Mouse (Mus musculus): ENCODE data around the gene Mok.

Gene Mok

DNA sequence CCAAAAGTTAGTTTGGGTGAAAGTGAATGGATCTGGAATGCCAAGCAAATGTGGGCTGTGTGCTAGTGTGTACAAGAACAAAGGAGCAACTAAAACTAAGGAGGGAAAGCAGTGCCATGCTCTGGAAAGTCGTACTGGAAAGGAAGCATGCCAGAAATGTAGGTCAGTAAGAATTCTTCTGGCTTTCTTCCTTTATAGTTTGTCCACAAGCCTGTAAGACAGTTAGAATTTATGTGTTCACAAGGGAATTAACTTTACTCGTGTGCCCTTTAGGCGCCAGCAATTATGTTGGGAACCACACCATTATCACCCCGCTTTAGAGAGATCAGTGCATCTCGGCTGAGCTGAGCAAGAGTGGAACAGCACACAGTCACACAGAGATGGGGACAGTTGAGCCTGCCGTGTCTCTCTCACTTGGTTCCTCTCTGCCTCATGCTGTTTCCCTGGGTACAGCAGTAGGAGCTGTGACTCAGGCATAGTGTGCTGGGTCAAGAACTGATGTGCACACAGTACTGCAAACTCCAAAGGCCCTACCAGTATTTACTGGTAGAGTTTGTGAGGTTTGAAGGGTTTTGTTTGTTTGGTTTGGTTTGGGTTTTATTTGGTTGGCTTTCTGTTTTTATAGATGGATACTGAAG, 71.0 kb downstream of the Mok start:
- no peak for DNase-seq (ENCODE audit: low spot score in 2 of 2)

DNA sequence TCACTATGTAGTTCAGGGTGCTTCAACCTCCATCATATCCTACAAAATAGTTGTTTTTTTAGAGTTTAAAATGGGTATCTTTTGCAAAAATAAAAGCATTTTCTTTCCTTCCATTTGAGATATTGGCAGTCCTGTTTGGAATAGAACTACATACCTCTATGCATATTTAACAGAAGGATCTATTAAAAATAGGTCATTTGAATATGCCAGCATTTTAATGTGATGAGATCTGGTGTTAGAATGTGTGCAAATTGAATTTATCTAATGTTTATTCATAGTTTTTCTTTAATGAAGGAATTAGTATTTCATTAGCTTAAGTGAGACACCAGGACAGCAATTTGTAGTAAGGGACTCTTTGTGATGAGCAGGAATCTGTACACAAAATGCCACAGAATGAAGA, 72.2 kb downstream of the Mok start:
- no peak for DNase-seq (ENCODE audit: low spot score in 2 of 2)

DNA sequence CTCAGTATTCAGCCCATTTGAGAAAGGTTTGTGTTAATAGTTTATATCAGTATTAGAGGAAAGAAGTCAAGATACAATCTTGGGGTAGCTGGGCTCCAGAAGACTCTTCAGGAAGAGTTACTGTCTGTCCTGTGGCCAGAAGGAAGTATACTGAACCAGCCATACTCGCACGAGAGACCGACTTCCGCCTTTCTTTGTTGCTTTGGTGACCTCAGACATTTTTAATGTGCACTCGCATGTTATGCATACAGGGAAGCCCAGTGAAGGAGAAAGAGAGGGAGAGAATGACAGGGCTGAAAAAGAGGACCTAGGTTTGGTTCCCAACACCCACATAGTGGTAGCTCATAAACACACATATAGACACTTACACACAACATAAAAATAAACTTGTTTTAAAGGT, 76.2 kb downstream of the Mok start:
- no peak for DNase-seq (ENCODE audit: low spot score in 2 of 2)

DNA sequence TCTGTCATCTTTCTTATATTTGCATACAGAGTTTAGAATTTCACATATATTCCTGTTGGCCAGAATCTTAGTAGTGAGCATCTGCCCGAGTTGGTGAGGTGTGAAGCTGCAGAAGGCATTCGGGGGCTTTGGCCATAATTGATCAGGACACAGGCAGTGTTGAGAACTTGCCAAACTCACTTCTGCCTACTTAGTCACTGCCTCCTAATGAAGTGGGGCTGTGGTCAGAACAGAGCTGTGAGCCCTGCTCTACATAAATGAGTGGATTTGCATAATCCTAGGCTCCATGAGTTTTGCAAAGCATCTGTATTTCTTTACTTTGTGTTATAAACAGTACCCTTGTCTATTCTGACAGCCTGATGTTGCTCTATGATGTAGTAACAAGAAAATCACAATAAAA, 78.4 kb downstream of the Mok start:
- no peak for DNase-seq (ENCODE audit: low spot score in 2 of 2)

DNA sequence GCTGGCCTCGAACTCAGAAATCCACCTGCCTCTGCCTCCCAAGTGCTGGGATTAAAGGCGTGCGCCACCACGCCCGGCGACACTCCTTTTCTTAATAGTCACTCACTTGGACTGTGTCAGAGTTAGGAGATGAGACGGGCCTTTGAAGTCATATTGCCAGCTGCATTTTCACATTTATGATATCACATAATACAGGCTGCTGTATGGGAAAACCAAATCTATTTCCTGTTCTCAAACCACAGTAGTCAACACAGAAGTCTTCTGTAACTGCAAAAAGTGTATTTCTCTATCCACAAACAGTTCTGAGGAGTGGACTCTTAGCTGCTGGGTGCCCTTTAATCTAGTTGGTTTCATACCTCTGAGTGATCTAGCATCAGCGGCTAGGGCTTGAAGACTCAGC, 81.8 kb downstream of the Mok start:
- DNase-seq (ENCODE audit: low spot score in 2 of 2): no peak
